Mouse (Mus musculus): ENCODE measurements around the gene Syap1. TPM values are rescaled to one million over a fixed set of nuclear protein-coding genes. Genes with fewer than 3 reads are reported as not detected.

Syap1 gene
- polyA plus RNA-seq (2012): 5.2 and 8.5 TPM in 2 replicates

- no peak for TF ChIP-seq GATA1 (IDR thresholded peaks at IDR 0.05; ENCODE audit: low read length)
Measured at GRCm38 (mm10) chrX:162887931-162888511, at the start of gene Syap1. Syap1 (minus strand) TSS chrX:162888447.

- TF ChIP-seq GATA1 (IDR thresholded peaks at IDR 0.05; ENCODE audit: low read length): no peak
Measured at GRCm38 (mm10) chrX:162931467-162931866, 43.2 kb upstream of the Syap1 start.

- no peak for TF ChIP-seq GATA1 (IDR thresholded peaks at IDR 0.05; ENCODE audit: low read length)
Measured at GRCm38 (mm10) chrX:162921487-162922125, 33.4 kb upstream of the Syap1 start.

- TF ChIP-seq GATA1 (IDR thresholded peaks at IDR 0.05; ENCODE audit: low read length): no peak
Measured at GRCm38 (mm10) chrX:162915697-162916096, 27.4 kb upstream of the Syap1 start.

- TF ChIP-seq GATA1 (IDR thresholded peaks at IDR 0.05; ENCODE audit: low read length): no peak
Measured at GRCm38 (mm10) chrX:162913651-162914050, 25.4 kb upstream of the Syap1 start.

- no peak for TF ChIP-seq GATA1 (IDR thresholded peaks at IDR 0.05; ENCODE audit: low read length)
Measured at GRCm38 (mm10) chrX:162907554-162907953, 19.3 kb upstream of the Syap1 start.

GRCm38 (mm10) chrX:162902040-162902734 lies 13.9 kb upstream of the Syap1 start:
- no peak for TF ChIP-seq GATA1 (IDR thresholded peaks at IDR 0.05; ENCODE audit: low read length)

GRCm38 (mm10) chrX:162901371-162902039 lies 13.3 kb upstream of the Syap1 start:
- TF ChIP-seq GATA1 (IDR thresholded peaks at IDR 0.05; ENCODE audit: low read length): no peak

GRCm38 (mm10) chrX:162900938-162901337 lies 12.7 kb upstream of the Syap1 start, which contains the start of gene Ctps2:
Ctps2 (plus strand) TSS chrX:162901238.
- no peak for TF ChIP-seq GATA1 (IDR thresholded peaks at IDR 0.05; ENCODE audit: low read length)

GRCm38 (mm10) chrX:162878236-162878635 lies 10.0 kb downstream of the Syap1 start:
- TF ChIP-seq GATA1 (IDR thresholded peaks at IDR 0.05; ENCODE audit: low read length): no peak

GRCm38 (mm10) chrX:162873761-162874160 lies 14.5 kb downstream of the Syap1 start:
- no peak for TF ChIP-seq GATA1 (IDR thresholded peaks at IDR 0.05; ENCODE audit: low read length)

- no peak for TF ChIP-seq GATA1 (IDR thresholded peaks at IDR 0.05; ENCODE audit: low read length)
Measured at GRCm38 (mm10) chrX:162871734-162872517, 16.3 kb downstream of the Syap1 start.

- TF ChIP-seq GATA1 (IDR thresholded peaks at IDR 0.05; ENCODE audit: low read length): no peak
Measured at GRCm38 (mm10) chrX:162868294-162868965, 19.8 kb downstream of the Syap1 start.

GRCm38 (mm10) chrX:162848682-162849081 lies 39.6 kb downstream of the Syap1 start:
- TF ChIP-seq GATA1 (IDR thresholded peaks at IDR 0.05; ENCODE audit: low read length): no peak

- TF ChIP-seq GATA1 (IDR thresholded peaks at IDR 0.05; ENCODE audit: low read length): no peak
Measured at GRCm38 (mm10) chrX:162845531-162845930, 42.7 kb downstream of the Syap1 start.

All from G1E-ER4 (cell line).